Mouse (Mus musculus): ENCODE data around the gene Prkcb.

The Prkcb gene

GRCm38 (mm10) chr7:122465823-122466549, 177.4 kb downstream of the Prkcb start:
- in situ Hi-C loops (cut with MboI) = no loop called here

DNA sequence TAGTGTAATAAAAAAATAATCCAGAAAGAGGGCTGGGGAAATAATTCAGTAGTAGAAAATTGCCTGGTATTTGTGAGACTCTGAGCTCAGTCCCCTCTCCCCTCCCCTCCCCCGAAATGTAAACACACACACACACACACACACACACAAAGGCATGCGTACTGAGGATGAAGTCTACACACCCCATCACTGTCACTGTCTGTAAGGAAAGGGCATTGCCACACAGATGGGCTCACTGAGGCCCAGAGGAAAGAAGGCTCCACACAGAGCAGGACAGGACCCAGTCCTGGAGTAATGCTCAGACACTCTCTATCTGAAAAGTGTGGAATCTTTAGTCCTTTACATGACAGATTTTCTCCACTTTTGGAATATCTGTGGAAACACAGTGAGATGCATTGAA, 178.2 kb downstream of the Prkcb start:
- in situ Hi-C loops (cut with MboI) = no loop called here

- in situ Hi-C loops (cut with MboI) = no loop called here
Observed at GRCm38 (mm10) chr7:122467831-122468230, 179.3 kb downstream of the Prkcb start.

DNA sequence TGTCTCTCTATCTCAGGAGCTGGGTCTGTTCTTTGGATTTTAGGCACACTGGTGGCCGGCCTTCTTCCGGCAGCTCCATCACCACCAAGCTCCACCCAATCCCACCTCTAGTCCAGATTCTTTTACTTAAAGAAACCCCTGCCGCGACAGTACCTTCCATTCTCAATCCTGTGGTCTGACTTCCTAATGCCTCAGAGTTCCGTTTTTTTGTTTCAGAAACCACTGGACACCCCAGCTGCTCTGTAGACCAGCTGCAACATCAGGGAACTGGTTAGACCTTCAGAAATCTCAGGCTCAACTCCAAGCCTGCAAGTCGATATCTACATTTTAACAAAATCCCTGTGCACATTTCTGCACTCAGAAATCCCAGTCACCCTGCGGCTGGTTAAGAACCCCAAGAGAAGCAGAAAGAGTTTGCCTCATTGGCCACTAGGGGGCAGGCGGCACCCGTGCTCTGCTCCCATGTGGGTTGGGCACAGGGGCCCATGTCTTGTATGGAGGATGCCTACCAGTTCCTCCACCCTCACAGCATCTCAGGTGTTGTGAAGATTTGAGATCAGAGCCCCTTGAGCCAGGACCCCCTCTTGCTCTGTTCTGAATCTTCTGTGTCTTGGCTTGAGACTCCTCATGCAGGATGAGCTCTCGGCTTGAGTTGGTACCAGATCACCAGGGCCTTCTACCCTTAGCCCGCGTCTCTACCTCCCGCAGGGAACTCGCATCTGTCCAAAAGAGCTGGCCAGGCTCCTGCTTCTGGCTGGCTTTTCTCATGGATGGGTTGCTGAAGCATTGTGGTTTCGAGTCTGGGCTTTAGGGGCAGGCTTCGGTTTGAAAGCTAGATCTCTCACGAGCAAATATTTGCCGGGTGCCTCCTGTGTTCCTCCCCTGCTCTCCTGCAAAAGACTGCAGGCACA, 182.1 kb downstream of the Prkcb start:
- in situ Hi-C loops (cut with MboI) = loop anchor here (10.0 kb wide), 1 partner anchor 454 kb away; no protein-coding TSS in a partner anchor

DNA sequence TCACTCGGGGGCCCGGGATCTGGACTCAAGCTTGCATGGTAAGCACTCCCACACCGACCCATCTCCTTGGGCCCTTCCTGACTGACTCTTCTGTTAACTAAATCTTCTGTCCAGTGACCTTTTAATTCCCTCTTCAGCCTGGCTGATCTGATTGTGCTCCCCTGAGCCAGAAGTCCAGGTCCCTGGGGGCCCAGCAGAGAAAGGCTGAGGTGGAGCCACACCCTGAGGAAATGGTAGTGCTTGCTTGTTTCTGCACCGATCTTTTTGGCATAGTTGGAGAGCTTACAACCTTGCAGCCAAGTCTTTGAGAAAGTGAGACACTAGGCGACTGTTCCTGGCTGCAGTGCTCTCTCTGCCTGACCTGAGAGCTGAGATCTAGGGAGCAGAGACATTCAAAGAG, 183.7 kb downstream of the Prkcb start:
- in situ Hi-C loops (cut with MboI) = loop anchor here (10.0 kb wide), 1 partner anchor 453 kb away; no protein-coding TSS in a partner anchor

DNA sequence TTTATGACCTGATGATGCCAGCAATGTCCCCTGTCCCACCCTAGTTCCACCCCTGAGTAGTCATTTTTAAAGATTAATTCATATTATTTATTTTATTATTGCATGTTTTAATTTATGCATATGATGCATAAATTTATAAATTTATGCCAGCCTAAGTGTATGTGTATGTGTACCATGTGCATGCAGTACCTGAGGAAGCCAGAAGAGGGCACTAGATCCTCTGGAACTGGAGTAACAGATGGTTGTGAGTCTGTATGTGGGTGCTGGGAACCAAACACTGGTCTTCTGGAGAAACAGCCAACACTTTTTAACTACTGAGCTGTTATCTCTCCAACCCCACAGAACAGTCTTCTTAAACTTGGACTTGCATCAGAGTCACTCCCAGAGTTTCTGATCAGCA, 186.5 kb downstream of the Prkcb start:
- in situ Hi-C loops (cut with MboI) = loop anchor here (10.0 kb wide), 1 partner anchor 450 kb away; no protein-coding TSS in a partner anchor

DNA sequence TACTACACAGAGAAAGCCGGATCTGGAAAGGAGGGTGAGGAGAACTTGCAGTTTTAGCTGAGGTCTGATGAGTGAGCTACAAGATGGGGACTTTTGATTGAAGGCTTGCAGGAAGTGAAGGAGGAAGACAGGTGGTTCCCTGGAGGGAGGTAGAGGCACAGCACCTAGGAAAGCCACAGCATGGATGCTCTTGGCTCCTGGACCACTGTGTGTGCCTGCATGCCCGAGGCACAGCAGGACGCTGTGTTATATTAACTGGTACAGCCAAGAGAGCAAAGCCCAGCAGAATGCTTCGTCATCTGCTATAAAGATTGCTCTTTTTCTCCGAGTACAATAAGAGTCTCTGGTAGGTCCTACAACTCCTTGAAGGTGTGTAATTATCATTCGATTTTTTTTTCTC, 188.1 kb downstream of the Prkcb start:
- in situ Hi-C loops (cut with MboI) = loop anchor here (10.0 kb wide), 1 partner anchor 448 kb away; no protein-coding TSS in a partner anchor

DNA sequence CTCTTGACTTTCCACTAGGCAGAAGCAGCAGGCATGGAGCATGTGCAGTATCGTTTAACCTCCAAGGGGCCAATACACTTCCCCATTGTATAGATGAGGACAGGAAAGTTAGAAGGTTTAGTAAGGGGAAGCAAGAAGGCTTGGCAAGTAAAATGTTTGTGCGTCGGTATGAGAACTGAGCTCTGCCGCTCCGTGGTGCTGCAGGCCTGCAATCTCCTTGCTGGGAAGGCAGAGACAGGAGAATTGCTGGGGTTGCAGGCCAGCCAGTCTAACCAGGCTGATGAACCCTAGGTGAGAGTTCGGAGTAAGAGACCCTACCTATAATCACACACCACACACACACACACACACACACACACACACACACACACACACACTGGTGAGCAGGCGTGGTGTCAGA, 188.6 kb downstream of the Prkcb start:
- in situ Hi-C loops (cut with MboI) = loop anchor here (10.0 kb wide), 1 partner anchor 448 kb away; no protein-coding TSS in a partner anchor

GRCm38 (mm10) chr7:122477566-122478564, 189.3 kb downstream of the Prkcb start:
- in situ Hi-C loops (cut with MboI) = loop anchor here (10.0 kb wide), 1 partner anchor 447 kb away; no protein-coding TSS in a partner anchor

DNA sequence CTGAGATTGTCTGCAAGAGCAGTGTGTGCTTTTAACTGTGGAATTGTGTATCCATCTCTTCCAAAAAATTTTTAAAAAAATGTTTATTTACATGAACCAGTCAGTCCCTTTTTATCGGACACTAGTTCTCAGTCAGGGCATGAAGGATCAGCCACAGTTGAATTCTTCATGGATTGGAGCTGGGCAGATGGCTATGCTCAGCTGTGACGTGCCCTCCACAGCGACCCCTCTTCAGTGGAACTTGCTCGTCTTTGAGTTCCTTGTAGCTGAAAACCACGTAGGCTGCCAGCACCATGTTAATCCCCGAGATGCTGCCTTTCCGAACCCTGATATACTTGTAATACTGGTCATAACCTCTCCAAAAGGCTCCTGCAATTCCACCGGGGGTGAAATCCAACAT, 195.4 kb downstream of the Prkcb start:
- in situ Hi-C loops (cut with MboI) = no loop called here

GRCm38 (mm10) chr7:122487929-122488571, 199.5 kb downstream of the Prkcb start:
- in situ Hi-C loops (cut with MboI) = no loop called here

- in situ Hi-C loops (cut with MboI) = no loop called here
Observed at GRCm38 (mm10) chr7:122492041-122492440, 203.5 kb downstream of the Prkcb start.

DNA sequence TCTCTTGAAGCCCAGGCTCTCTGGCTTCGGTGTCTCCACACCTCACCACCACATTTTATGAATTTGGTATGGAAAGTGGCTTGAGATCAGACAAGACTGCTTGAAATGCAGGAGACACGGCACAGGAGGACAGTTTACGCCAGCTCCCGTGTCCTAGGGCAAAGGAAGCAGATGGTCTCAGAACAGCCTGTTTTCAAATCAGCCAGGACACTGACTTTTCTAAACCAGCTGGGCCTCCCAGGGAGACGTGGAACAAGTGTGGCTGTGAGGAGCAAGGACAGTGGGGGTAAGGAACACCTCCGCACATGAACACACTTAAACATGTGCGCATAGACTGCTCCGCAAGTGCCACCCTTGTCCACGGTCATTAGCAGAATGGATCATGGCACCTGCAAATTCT, 204.4 kb downstream of the Prkcb start:
- in situ Hi-C loops (cut with MboI) = no loop called here

GRCm38 (mm10) chr7:122494088-122494487, 205.5 kb downstream of the Prkcb start:
- in situ Hi-C loops (cut with MboI) = no loop called here

GRCm38 (mm10) chr7:122497516-122497915, 209.0 kb downstream of the Prkcb start:
- in situ Hi-C loops (cut with MboI) = no loop called here

DNA sequence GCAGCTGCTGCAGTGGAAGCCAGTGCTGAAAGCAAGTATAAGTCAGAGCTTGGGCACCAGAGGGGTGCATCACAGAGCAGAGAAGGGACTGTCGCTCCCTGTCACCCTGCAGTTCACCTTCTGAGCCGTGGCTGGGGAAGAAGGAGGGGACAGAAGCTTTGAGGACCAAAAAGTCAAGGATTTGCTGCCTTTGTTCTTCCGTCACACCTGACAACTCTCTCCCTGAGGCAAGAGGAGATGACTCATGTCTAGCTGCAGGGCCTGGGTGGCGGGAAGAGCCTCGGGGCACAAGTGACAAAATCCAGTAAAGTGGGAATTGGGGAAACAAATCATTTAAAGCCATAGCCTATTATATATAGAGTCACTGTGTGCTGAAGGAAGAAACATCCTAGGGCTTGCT, 209.9 kb downstream of the Prkcb start:
- in situ Hi-C loops (cut with MboI) = no loop called here

GRCm38 (mm10) chr7:122499743-122500597, 211.4 kb downstream of the Prkcb start:
- in situ Hi-C loops (cut with MboI) = no loop called here

- in situ Hi-C loops (cut with MboI) = no loop called here
Observed at GRCm38 (mm10) chr7:122506467-122506866, 217.9 kb downstream of the Prkcb start.

DNA sequence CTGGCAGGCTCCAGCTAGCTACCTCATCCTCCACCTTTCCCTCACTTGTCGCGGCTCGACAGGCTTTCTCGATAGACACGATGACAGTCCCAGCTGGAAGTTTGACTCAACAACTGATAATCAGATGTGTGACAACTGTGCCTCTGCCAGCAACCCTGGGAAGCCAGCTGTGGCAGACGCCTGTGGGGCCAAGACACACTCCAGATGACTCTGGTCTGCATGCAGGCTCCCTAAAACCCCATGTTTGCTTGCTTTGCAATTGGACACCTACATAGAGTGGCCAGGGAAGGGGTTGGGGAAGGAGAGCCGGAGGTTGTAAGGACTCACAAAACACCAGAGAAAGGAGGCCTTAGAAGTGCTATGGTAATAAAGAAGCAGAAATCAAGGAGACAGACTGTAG, 221.4 kb downstream of the Prkcb start:
- in situ Hi-C loops (cut with MboI) = no loop called here

DNA sequence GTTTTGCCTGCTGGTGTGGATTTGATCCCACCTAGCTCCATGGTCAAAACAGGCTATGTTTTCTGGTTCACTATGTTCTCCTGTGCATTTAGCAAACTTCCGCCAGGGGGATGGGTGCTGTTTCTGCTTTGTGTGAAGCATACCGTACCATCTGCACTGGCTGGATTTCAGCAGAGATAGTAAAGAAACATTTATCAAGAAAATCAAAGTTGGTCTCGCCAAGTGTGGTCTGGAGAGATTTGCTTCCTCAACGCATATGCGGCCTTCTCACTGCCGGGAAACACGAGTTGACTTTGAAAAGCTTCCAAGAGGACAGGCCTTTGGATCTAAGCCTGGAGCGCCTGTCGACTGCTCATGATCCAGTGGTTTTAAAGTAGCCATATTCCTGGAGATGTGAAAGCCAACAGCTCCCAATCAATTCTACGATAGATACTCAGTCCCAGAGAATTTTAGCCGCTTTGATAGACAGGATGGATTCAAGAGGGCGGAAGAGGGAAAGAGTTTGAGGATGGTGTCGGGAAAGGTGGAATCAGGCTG, 223.9 kb downstream of the Prkcb start:
- in situ Hi-C loops (cut with MboI) = no loop called here
